Mouse (Mus musculus) liver, adult 2 months (tissue): ENCODE results near the gene Mgrn1.

Source experiments
- CTCF ChIP-seq: fragments of 200-500 bp; IDR thresholded peaks from 2 replicates; pipeline ENCODE4 v1.5.1; 2011; ENCODE audit warnings: low read depth, low read length, control low read depth
- POLR2A ChIP-seq: fragments of 200-500 bp; IDR thresholded peaks from 2 replicates; pipeline ENCODE4 v1.6.1; 2011; ENCODE audit warnings: low read length, control low read depth; ENCODE audit not compliant: insufficient read depth; ENCODE audit errors: extremely low read depth

DNA sequence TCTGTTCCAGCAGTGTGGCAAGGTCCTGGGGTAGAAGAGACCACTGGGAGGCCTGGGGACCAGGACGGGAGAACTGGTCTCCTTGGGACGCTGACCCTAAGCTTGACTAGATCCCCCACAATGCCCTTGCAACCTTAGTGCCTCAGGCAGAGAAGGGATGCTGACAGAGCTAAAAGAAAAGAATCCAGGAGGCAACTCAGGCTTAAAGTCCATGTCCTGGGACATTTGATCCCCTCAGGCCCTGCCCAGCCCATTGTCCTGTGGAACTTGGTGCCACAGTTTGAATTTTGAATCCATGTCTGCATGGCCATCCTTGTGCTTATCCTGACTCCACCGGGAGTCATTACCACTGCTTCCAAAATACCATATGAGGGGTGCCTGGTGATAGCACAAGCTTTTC is 60.1 kb downstream of the Mgrn1 start:
- TF ChIP-seq CTCF (no peak), POLR2A (no peak)
